Mouse (Mus musculus): ENCODE measurements around the gene Nfil3. TPM values are rescaled to one million over a fixed set of nuclear protein-coding genes. Genes with fewer than 3 reads are reported as not detected.

Gene Nfil3
- 0.84 TPM for polyA plus RNA-seq (2014; fragmentation: Illumina TruSeq; extraction: RNeasy Lipid Tissue Mini Kit (QIAGEN cat#74804); ENCODE audit: low read depth, low replicate concordance)

DNA sequence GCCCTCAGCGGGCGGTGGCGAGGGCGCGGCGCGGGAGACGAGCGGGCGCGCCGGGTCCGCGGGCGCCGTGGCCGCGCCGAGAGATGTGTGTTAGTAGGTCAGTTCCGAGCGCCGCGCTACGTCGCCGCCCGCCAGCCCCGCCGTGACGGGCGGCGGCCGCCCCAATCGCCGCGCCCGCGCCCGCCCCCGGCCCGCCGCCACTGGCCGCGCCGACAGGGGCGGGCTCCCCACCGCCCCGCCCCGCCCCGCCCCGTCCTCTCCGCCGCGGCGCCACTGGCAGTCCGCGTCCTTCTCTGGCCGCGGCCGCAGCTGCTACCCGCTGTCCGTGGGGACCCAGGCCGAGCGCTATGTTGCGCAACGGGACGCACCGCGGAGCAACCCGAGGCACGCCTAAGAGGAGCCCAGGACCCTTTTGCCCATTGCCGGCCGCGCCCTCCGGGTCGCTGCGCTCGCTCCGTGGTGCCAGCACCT is at the start of gene Nfil3:
Gene Nfil3, minus strand, starts transcription at position 123 of the 471 bp plus-strand sequence.

DNA sequence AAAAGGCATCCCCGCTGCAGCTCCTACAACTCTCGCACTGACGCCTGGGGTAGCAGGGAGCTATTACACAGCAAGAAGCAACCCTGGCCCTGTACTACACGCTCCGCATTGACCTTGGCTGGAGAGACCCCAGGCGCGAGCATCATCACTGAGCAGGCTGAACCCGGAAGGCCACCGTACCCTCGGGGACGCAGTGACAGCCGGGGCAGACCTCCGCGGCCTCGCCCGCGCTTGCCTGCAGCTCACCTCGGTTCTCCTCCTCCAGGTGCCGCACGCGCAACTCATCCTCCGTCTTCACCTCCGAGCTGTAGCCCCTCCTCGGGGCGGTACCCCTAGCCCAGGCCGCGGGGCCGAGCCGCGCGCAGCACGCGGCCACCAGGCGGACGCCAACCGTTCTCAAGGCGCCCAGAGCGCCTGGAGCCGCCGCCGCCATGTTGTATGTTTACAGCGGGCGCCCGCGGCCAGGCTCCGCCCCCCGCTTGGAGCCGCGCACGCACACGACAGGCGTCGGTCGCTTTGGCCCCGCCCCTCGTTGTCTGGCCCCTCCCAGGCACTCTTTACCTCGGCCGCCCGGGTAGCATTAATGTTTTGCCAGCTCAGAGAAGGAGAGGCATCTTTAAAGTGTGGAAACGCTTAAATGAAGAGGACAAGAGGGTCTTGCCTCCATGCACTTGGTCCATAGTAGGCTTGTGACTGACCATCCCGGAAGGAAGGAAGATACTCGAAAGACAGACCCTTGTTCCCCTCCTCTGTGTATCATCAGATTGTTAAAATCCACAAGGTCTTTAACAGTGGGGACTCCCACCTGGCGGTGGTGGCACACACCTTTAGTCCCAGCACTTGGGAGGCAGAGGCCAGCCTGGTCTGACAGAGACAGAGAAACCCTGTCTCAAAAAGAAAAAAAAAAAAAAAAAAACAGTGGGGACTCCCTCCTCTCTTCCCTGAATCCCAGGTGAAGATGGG is 51.4 kb downstream of the Nfil3 start, which contains the start of gene Auh:
Gene Auh, minus strand, starts transcription at position 473 of the 963 bp plus-strand sequence.

Other genes starting within 250 kb of the Nfil3 start
- 4.4 TPM for gene Auh, start 51.4 kb downstream of the Nfil3 start, polyA plus RNA-seq (2014; fragmentation: Illumina TruSeq; extraction: RNeasy Lipid Tissue Mini Kit (QIAGEN cat#74804); ENCODE audit: low read depth, low replicate concordance)